8 mouse cellular contexts compared by ENCODE assay signal in the genomic region with DNA sequence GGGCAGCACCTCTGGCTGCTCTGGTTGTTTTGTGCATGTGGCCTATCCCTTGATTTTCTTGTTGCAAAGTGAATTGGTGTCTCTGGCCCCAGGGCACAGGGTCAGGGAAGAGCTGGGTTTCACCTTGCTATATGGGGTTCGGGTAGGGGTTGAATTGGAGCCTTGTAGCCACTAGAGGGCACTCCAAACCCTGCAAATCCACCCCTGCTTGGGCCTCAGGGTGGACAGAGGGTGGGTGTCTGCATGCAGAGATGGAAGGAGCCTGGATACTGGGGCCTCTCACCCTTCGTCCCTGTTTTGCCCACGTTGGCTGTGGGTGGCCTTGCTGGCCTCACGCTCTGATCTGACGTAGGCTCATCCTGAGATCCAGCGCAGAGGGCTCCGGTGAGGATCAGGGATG. TPM values are rescaled to one million over a fixed set of nuclear protein-coding genes. Genes with fewer than 3 reads are reported as not detected.
DNase-seq lines count a peak whose midpoint lies in the region; ATAC-seq and TF ChIP-seq lines count a peak whose summit lies in the region.

No protein-coding gene starts in this region.

- no peak overlapping the region for H3K4me3 ChIP-seq in cerebellum, adult 2 months (replicated peaks; ENCODE audit: insufficient read depth, low read depth, low read length)
- no peak overlapping the region for H3K4me3 ChIP-seq in forebrain, postnatal 0 days (ENCODE audit: low read depth, low read length)
- H3K4me3 ChIP-seq in midbrain, embryonic 10.5 days = no peak overlapping the region

- intact Hi-C loops in heart, postnatal 25 days (cut with DNase I) = loop anchor here (1.0 to 5.0 kb wide), 3 partner anchors 208 to 389 kb away; no protein-coding TSS in a partner anchor
- intact Hi-C loops in left cerebral cortex, postnatal 36 days (cut with DNase I) = loop anchor here (5.0 kb wide), 1 partner anchor 389 kb away; no protein-coding TSS in a partner anchor

- no peak for TF ChIP-seq POLR2A in cerebellum, adult 2 months (IDR thresholded peaks at IDR 0.05; ENCODE audit: borderline replicate concordance, insufficient read depth, low read length)

- no peak overlapping the region for H3K9ac ChIP-seq in forebrain, postnatal 0 days

- TF ChIP-seq CTCF in cerebellum, adult 2 months (IDR thresholded peaks at IDR 0.05; ENCODE audit: borderline replicate concordance, insufficient read depth, low read depth, low read length) = peak; percentile 89
- peak; percentile 88 for TF ChIP-seq CTCF in forebrain, postnatal 0 days (IDR thresholded peaks at IDR 0.05; ENCODE audit: low read depth)

- no peaks in the 10 kb centered on the region for H3K36me3 ChIP-seq in forebrain, postnatal 0 days (ENCODE audit: insufficient read depth)
- H3K36me3 ChIP-seq in midbrain, embryonic 10.5 days = no peaks in the 10 kb centered on the region

- H3K9me3 ChIP-seq in forebrain, postnatal 0 days (ENCODE audit: low read length) = no peaks in the 10 kb centered on the region
- no peaks in the 10 kb centered on the region for H3K9me3 ChIP-seq in midbrain, embryonic 10.5 days (replicated peaks)

- no peak overlapping the region for H3K27ac ChIP-seq in cerebellum, adult 2 months (ENCODE audit: insufficient read depth, low read length)
- no peak overlapping the region for H3K27ac ChIP-seq in forebrain, postnatal 0 days (ENCODE audit: low read depth, low read length)
- peak overlapping the region; percentile 58; the same call in 1 of the 2 replicates for H3K27ac ChIP-seq in midbrain, embryonic 10.5 days (replicated peaks)

- peak; percentile 93 for DNase-seq in heart, adult 11 months
- DNase-seq in heart, postnatal 25 days (ENCODE audit: low spot score) = no peak
- DNase-seq in cerebellum, adult 2 months = peak; percentile 59 to 70
- peak; percentile 81 for DNase-seq in forebrain, postnatal 0 days
- peak; percentile 69 for DNase-seq in induced T-regulatory cell, adult 2 months (ENCODE audit: low read depth)
- DNase-seq in left cerebral cortex, postnatal 36 days (ENCODE audit: low spot score in 2 of 2) = peak; percentile 43 to 49
- peak; percentile 74 for DNase-seq in midbrain, embryonic 10.5 days (ENCODE audit: low spot score)
- peak; percentile 51 to 70 for DNase-seq in spleen, postnatal 10 days (ENCODE audit: low spot score in 2 of 2)

- H3K4me2 ChIP-seq in forebrain, postnatal 0 days (ENCODE audit: low read depth) = no peak overlapping the region

- ATAC-seq in forebrain, postnatal 0 days = peak; percentile 89

- peaks cover 15% of the 10 kb centered on the region for H3K4me1 ChIP-seq in cerebellum, adult 2 months (ENCODE audit: control insufficient read depth, insufficient read depth, low read length)
- no peaks in the 10 kb centered on the region for H3K4me1 ChIP-seq in forebrain, postnatal 0 days (ENCODE audit: insufficient read depth)
- peaks cover 11% of the 10 kb centered on the region for H3K4me1 ChIP-seq in midbrain, embryonic 10.5 days

- no peaks in the 10 kb centered on the region for H3K27me3 ChIP-seq in cerebellum, adult 2 months (ENCODE audit: control insufficient read depth, insufficient read depth, low read length)
- no peaks in the 10 kb centered on the region for H3K27me3 ChIP-seq in forebrain, postnatal 0 days (ENCODE audit: insufficient read depth, low read length)
- H3K27me3 ChIP-seq in midbrain, embryonic 10.5 days (ENCODE audit: low read depth, poor library complexity, severe bottlenecking) = 0 out of 2 replicates have a peak, but pooled peaks cover 3% of the 10 kb centered on the region

- 34% methylated on average over 7 of the region's 7 CpGs for WGBS in cerebellum, adult 2 months
- 24% methylated on average over 7 of the region's 7 CpGs for WGBS in forebrain, postnatal 0 days
- 35% methylated on average over 7 of the region's 7 CpGs for WGBS in midbrain, embryonic 10.5 days

RNA-seq across cellular contexts. Expression of a gene that starts 28.9 kb away (rescaled TPM):
- 100 to 1,000 TPM in 1 of 2 experiments, 10 to 100 TPM in 1; 95.7 to 115 TPM for total RNA-seq in heart, postnatal 25 days (2021)
- polyA plus RNA-seq in cerebellum, adult 2 months (2012; rRNA removed) = 151 and 167 TPM in 2 replicates
- total RNA-seq in forebrain, postnatal 0 days (2014; rRNA removed) = 156 and 192 TPM in 2 replicates
- polyA plus RNA-seq in forebrain, postnatal 0 days (2015; fragmentation: Nextera tagmentation; extraction: Ambion mirVana) = 242 and 248 TPM in 2 replicates
- total RNA-seq in left cerebral cortex, postnatal 36 days (2021) = 100 to 1,000 TPM; 165 to 167 TPM
- 284 and 305 TPM in 2 replicates for polyA plus RNA-seq in midbrain, embryonic 10.5 days (2016; fragmentation: Nextera tagmentation; extraction: Ambion mirVana)
